In the genomic region with DNA sequence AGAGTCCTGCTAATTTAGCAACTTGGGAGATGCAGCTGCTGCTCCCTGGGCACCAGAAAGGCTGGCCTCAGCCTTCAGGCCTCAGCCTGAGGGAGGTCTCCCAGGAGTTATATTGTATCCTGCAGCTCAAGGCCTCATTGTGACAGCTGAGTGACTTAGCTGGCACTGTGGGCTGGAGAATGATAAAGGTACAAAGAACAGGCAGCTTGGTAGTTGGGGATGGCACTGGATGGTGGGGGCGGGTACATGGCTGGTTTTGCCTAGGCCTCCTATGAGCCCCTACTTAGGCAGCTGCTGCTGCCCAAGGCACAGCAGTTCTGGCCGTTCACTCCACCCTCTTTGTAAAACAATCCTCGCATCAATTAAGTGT, we compare ENCODE assay signal across 14 mouse cellular contexts. TPM values are rescaled to one million over a fixed set of nuclear protein-coding genes. Genes with fewer than 3 reads are reported as not detected.
A peak's percentile ranks its signal among the peaks of the same experiment; 100 is the strongest.
DNase-seq lines count a peak whose midpoint lies in the region; ATAC-seq and TF ChIP-seq lines count a peak whose summit lies in the region.
"Had no signal": no experiment of that assay in that cellular context is flagged by ENCODE, and none has a peak within 500 bp of the region (broad histone marks: within the 10 kb centered on the region; RNA-seq: fewer than 3 reads in every experiment).

No protein-coding gene starts in this region.

- H3K36me3 ChIP-seq in ES-Bruce4 (ENCODE audit: control insufficient read depth, insufficient read depth, low read length, poor library complexity, severe bottlenecking) = peaks cover 55% of the 10 kb centered on the region
- H3K36me3 ChIP-seq in forebrain, postnatal 0 days (ENCODE audit: insufficient read depth) = no peaks in the 10 kb centered on the region
- no peaks in the 10 kb centered on the region for H3K36me3 ChIP-seq in midbrain, embryonic 13.5 days
- no peaks in the 10 kb centered on the region for H3K36me3 ChIP-seq in thymus, adult 2 months (ENCODE audit: control insufficient read depth, insufficient read depth, low read length)

- H3K9ac ChIP-seq in ES-Bruce4 (ENCODE audit: low read depth, poor library complexity, severe bottlenecking) = no peak overlapping the region
- peak overlapping the region; percentile 18; the same call in 1 of the 2 replicates for H3K9ac ChIP-seq in forebrain, postnatal 0 days
- H3K9ac ChIP-seq in midbrain, embryonic 13.5 days (replicated peaks) = no peak overlapping the region; the same call in 1 of the 2 replicates

- ATAC-seq in forebrain, postnatal 0 days = peak; percentile 71
- ATAC-seq in midbrain, embryonic 13.5 days = peak; percentile 77; the same call in 1 of the 2 replicates
- ATAC-seq: CD4-positive, CD25-positive, alpha-beta regulatory T cell, adult 4 months; inflammation-experienced regulatory T-cells, adult 6 months had no signal

- DNase-seq in adrenal gland, postnatal 36 days = peak; percentile 27 to 39
- DNase-seq in forebrain, postnatal 0 days = peak; percentile 11
- DNase-seq in thymus, adult 2 months = no peak
- DNase-seq in heart, adult 8-10 months (ENCODE audit: low spot score) = no peak
- no peak for DNase-seq in layer of hippocampus, adult 11-12 months (ENCODE audit: low spot score)
- DNase-seq: cerebellum, adult 9-10 months; gastrocnemius, postnatal 36 days; kidney, postnatal 10 days; right cerebral cortex, postnatal 25 days; thymus, postnatal 4 days had no signal

- H3K4me3 ChIP-seq in ES-Bruce4 (ENCODE audit: low read depth, low read length) = no peak overlapping the region
- no peak overlapping the region for H3K4me3 ChIP-seq in forebrain, postnatal 0 days (ENCODE audit: low read depth, low read length)
- H3K4me3 ChIP-seq in midbrain, embryonic 13.5 days (replicated peaks) = no peak overlapping the region
- H3K4me3 ChIP-seq in thymus, adult 2 months (ENCODE audit: control insufficient read depth, insufficient read depth, low read length) = no peak overlapping the region

- H3K27me3 ChIP-seq in ES-Bruce4 (ENCODE audit: control insufficient read depth, insufficient read depth, low read length, poor library complexity, severe bottlenecking) = no peaks in the 10 kb centered on the region
- no peaks in the 10 kb centered on the region for H3K27me3 ChIP-seq in forebrain, postnatal 0 days (ENCODE audit: insufficient read depth, low read length)
- no peaks in the 10 kb centered on the region for H3K27me3 ChIP-seq in midbrain, embryonic 13.5 days
- H3K27me3 ChIP-seq in thymus, adult 2 months (ENCODE audit: control insufficient read depth, insufficient read depth, low read length) = no peaks in the 10 kb centered on the region

- WGBS in forebrain, postnatal 0 days = 22% methylated on average over 3 of the region's 3 CpGs
- 50% methylated on average over 3 of the region's 3 CpGs for WGBS in midbrain, embryonic 13.5 days
- 96% methylated on average over 3 of the region's 3 CpGs for WGBS in thymus, adult 2 months

- H3K4me1 ChIP-seq in ES-Bruce4 (ENCODE audit: control insufficient read depth, insufficient read depth, low read length) = peaks cover 6% of the 10 kb centered on the region
- H3K4me1 ChIP-seq in forebrain, postnatal 0 days (ENCODE audit: insufficient read depth) = no peaks in the 10 kb centered on the region
- peaks cover 8% of the 10 kb centered on the region for H3K4me1 ChIP-seq in midbrain, embryonic 13.5 days (replicated peaks)
- no peaks in the 10 kb centered on the region for H3K4me1 ChIP-seq in thymus, adult 2 months (replicated peaks; ENCODE audit: control insufficient read depth, insufficient read depth, low read length)

- no peak overlapping the region for H3K4me2 ChIP-seq in forebrain, postnatal 0 days (ENCODE audit: low read depth)
- no peak overlapping the region for H3K4me2 ChIP-seq in midbrain, embryonic 13.5 days (replicated peaks)

- TF ChIP-seq CTCF in ES-Bruce4 (IDR thresholded peaks at IDR 0.05; ENCODE audit: low read depth, low read length) = no peak
- no peak for TF ChIP-seq CTCF in forebrain, postnatal 0 days (IDR thresholded peaks at IDR 0.05; ENCODE audit: low read depth)
- no peak for TF ChIP-seq CTCF in thymus, adult 2 months (IDR thresholded peaks at IDR 0.05; ENCODE audit: borderline replicate concordance, control insufficient read depth, extremely low read depth, insufficient read depth, low read length, poor library complexity)

- TF ChIP-seq EP300 in ES-Bruce4 (IDR thresholded peaks at IDR 0.05; ENCODE audit: insufficient read depth, low read depth, low read length) = no peak

- H3K27ac ChIP-seq in ES-Bruce4 (ENCODE audit: insufficient read depth, low read length) = 0 out of 2 replicates have a peak overlapping the region, but pooled peaks have one; percentile 22
- no peak overlapping the region for H3K27ac ChIP-seq in forebrain, postnatal 0 days (ENCODE audit: low read depth, low read length)
- peak overlapping the region; percentile 44 for H3K27ac ChIP-seq in midbrain, embryonic 13.5 days
- no peak overlapping the region for H3K27ac ChIP-seq in thymus, adult 2 months (ENCODE audit: control insufficient read depth, insufficient read depth, low read length)

- TF ChIP-seq POLR2A in ES-Bruce4 (IDR thresholded peaks at IDR 0.05; ENCODE audit: insufficient read depth, low read length) = no peak
- TF ChIP-seq POLR2A in thymus, adult 2 months (IDR thresholded peaks at IDR 0.05; ENCODE audit: control insufficient read depth, extremely low read depth, insufficient read depth, low read length, poor library complexity) = no peak

- no peaks in the 10 kb centered on the region for H3K9me3 ChIP-seq in ES-Bruce4 (replicated peaks; ENCODE audit: control insufficient read depth, insufficient read depth, low read length, poor library complexity, severe bottlenecking)
- no peaks in the 10 kb centered on the region for H3K9me3 ChIP-seq in forebrain, postnatal 0 days (ENCODE audit: low read length)
- no peaks in the 10 kb centered on the region for H3K9me3 ChIP-seq in midbrain, embryonic 13.5 days

RNA-seq across cellular contexts. Expression of a gene that starts 7.9 kb away (rescaled TPM):
- 121 and 132 TPM in 2 replicates for polyA plus RNA-seq in ES-Bruce4 (2011; ENCODE audit: insufficient read depth, insufficient read length, low read depth, missing spikeins)
- total RNA-seq in adrenal gland, postnatal 36 days (2021) = 10 to 100 TPM; 42.5 to 47.8 TPM
- 29.9 and 35.8 TPM in 2 replicates for total RNA-seq in forebrain, postnatal 0 days (2014; rRNA removed)
- polyA plus RNA-seq in forebrain, postnatal 0 days (2015; fragmentation: Nextera tagmentation; extraction: Ambion mirVana) = 10.0 and 16.9 TPM in 2 replicates
- 25.5 and 28.1 TPM in 2 replicates for polyA plus RNA-seq in midbrain, embryonic 13.5 days (2015; fragmentation: Nextera tagmentation; extraction: Ambion mirVana)
- 16.6 and 19.8 TPM in 2 replicates for polyA plus RNA-seq in thymus, adult 2 months (2012; rRNA removed)
- total RNA-seq in heart, adult 8-10 months (2022) = 10 to 100 TPM; 26.7 to 30.3 (median 28.2) TPM

Comparison
In these comparisons a context has a peak if more than half of its experiments do, and no peak if none do; other contexts are left out.
1. H3K27ac ChIP-seq: peak in ES-Bruce4 (single experiment) and midbrain, embryonic 13.5 days (single experiment); none in forebrain, postnatal 0 days (single experiment) and thymus, adult 2 months (single experiment).
2. DNase-seq: peak in adrenal gland, postnatal 36 days (2 of 2) and forebrain, postnatal 0 days (single experiment); none in thymus, adult 2 months (single experiment), heart, adult 8-10 months (single experiment) and layer of hippocampus, adult 11-12 months (single experiment).